In the genomic region with DNA sequence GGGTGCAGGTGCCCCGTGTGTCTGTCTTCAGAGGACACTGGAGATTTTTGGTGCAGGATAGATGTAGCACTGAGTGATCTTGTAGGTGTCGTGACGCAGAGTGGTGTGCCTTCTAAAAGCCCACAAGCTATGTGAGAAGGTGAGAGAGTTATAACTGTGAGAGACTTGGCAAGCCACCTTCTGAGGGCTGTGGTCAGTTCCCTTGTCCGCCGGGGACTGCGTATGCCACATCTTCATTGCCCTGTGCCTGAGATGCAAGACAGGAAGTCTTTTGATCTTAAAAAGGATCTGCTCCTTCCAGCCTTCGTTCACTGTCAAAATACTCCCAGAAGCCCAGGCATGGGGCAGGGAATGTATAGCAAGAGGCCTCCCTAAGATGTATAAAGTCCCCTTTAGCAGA, we compare ENCODE assay signal across 18 mouse cellular contexts. TPM values are rescaled to one million over a fixed set of nuclear protein-coding genes. Genes with fewer than 3 reads are reported as not detected.
DNase-seq lines count a peak whose midpoint lies in the region; ATAC-seq and TF ChIP-seq lines count a peak whose summit lies in the region.
"Had no signal": no experiment of that assay in that cellular context is flagged by ENCODE, and none has a peak within 500 bp of the region (broad histone marks: within the 10 kb centered on the region; RNA-seq: fewer than 3 reads in every experiment).

No protein-coding gene starts in this region.

- no peak overlapping the region for H3K4me3 ChIP-seq in kidney, embryonic 15.5 days (replicated peaks)
- no peak overlapping the region for H3K4me3 ChIP-seq in spleen, adult 2 months (ENCODE audit: extremely low read depth, insufficient read depth, insufficient read length)
- H3K4me3 ChIP-seq in bone marrow macrophage, adult 2 months (ENCODE audit: insufficient read depth, low read length) = peak overlapping the region; percentile 12; the same call in 1 of the 2 replicates
- no peak overlapping the region for H3K4me3 ChIP-seq in gastrocnemius, adult 2 months
- H3K4me3 ChIP-seq: embryonic facial prominence, embryonic 10.5 days; forebrain, embryonic 13.5 days; hindbrain, embryonic 13.5 days had no signal

- H3K27ac ChIP-seq in kidney, embryonic 15.5 days = peak overlapping the region; percentile 24
- peak overlapping the region; percentile 32 for H3K27ac ChIP-seq in spleen, adult 2 months (ENCODE audit: insufficient read depth, low read length)
- peak overlapping the region; percentile 34 for H3K27ac ChIP-seq in bone marrow macrophage, adult 2 months (ENCODE audit: insufficient read depth, low read depth, low read length)
- no peak overlapping the region for H3K27ac ChIP-seq in gastrocnemius, adult 2 months
- H3K27ac ChIP-seq: embryonic facial prominence, embryonic 10.5 days; forebrain, embryonic 13.5 days; hindbrain, embryonic 13.5 days had no signal

- no peaks in the 10 kb centered on the region for H3K27me3 ChIP-seq in kidney, embryonic 15.5 days
- no peaks in the 10 kb centered on the region for H3K27me3 ChIP-seq in spleen, adult 2 months (ENCODE audit: control insufficient read depth, insufficient read depth, low read length)
- H3K27me3 ChIP-seq: forebrain, embryonic 13.5 days; hindbrain, embryonic 13.5 days had no signal

- TF ChIP-seq POLR2A in spleen, adult 2 months (IDR thresholded peaks at IDR 0.05; ENCODE audit: low read depth, low read length) = no peak
- no peak for TF ChIP-seq POLR2A in bone marrow macrophage, adult 2 months (IDR thresholded peaks at IDR 0.05; ENCODE audit: borderline replicate concordance, low read depth, low read length)

- no peak for DNase-seq in kidney, adult 11 months
- DNase-seq in spleen, adult 2 months (ENCODE audit: low read depth in 1 of 2, low spot score in 2 of 2) = no peak
- no peak for DNase-seq in spleen, postnatal 36 days (ENCODE audit: low spot score in 2 of 2)
- DNase-seq in natural killer cell, adult 2 months (ENCODE audit: low spot score in 2 of 2) = peak; percentile 31 to 58
- DNase-seq in gastrocnemius, adult 2 months = no peak
- DNase-seq: adrenal gland, adult 2 months; adrenal gland, postnatal 25 days; cerebellum, adult 2 months; cerebellum, postnatal 10 days; gastrocnemius, postnatal 36 days; heart, adult 11 months; heart, postnatal 10 days had no signal

- intact Hi-C loops in gastrocnemius, adult 2 months (cut with DNase I) = no loop called here

- no peaks in the 10 kb centered on the region for H3K9me3 ChIP-seq in kidney, embryonic 15.5 days (replicated peaks)
- H3K9me3 ChIP-seq: hindbrain, embryonic 13.5 days had no signal

- no peak overlapping the region for H3K9ac ChIP-seq in kidney, embryonic 15.5 days
- H3K9ac ChIP-seq: forebrain, embryonic 13.5 days; hindbrain, embryonic 13.5 days had no signal

- no peak overlapping the region for H3K4me2 ChIP-seq in kidney, embryonic 15.5 days
- H3K4me2 ChIP-seq: forebrain, embryonic 13.5 days; hindbrain, embryonic 13.5 days had no signal

- WGBS in kidney, embryonic 15.5 days = 61% methylated on average over 7 of the region's 7 CpGs
- 24% methylated on average over 7 of the region's 7 CpGs for WGBS in spleen, adult 2 months

- H3K36me3 ChIP-seq in kidney, embryonic 15.5 days = no peaks in the 10 kb centered on the region
- H3K36me3 ChIP-seq in spleen, adult 2 months (ENCODE audit: control insufficient read depth, insufficient read depth, low read length) = no peaks in the 10 kb centered on the region

- TF ChIP-seq CTCF in spleen, adult 2 months (IDR thresholded peaks at IDR 0.05; ENCODE audit: extremely low read depth, insufficient read depth, insufficient read length, insufficient replicate concordance) = no peak
- TF ChIP-seq CTCF in bone marrow macrophage, adult 2 months (IDR thresholded peaks at IDR 0.05; ENCODE audit: low read depth, low read length) = no peak
- no peak for TF ChIP-seq CTCF in gastrocnemius, adult 2 months (IDR thresholded peaks at IDR 0.05)

- H3K4me1 ChIP-seq in kidney, embryonic 15.5 days = peaks cover 64% of the 10 kb centered on the region
- peaks cover 3% of the 10 kb centered on the region; the same call in 1 of the 2 replicates for H3K4me1 ChIP-seq in spleen, adult 2 months (ENCODE audit: control insufficient read depth, insufficient read depth, insufficient read length)
- peaks cover 19% of the 10 kb centered on the region for H3K4me1 ChIP-seq in bone marrow macrophage, adult 2 months (ENCODE audit: control insufficient read depth, insufficient read depth, low read length)
- H3K4me1 ChIP-seq: forebrain, embryonic 13.5 days had no signal

- no peak for ATAC-seq in kidney, embryonic 15.5 days (replicated peaks; ENCODE audit: low FRiP score)
- ATAC-seq: forebrain, embryonic 13.5 days had no signal

RNA-seq across cellular contexts. Expression of a gene that starts 10.4 kb away (rescaled TPM):
- 4.7 and 5.0 TPM in 2 replicates for polyA plus RNA-seq in kidney, embryonic 15.5 days (2015; fragmentation: Nextera tagmentation; extraction: Ambion mirVana)
- 0.88 and 1.1 TPM in 2 replicates for polyA plus RNA-seq in spleen, adult 2 months (2012; rRNA removed)
- polyA plus RNA-seq in bone marrow macrophage, adult 2 months (2012; ENCODE audit: insufficient read depth, insufficient read length, missing spikeins) = not detected in 2 replicates
- total RNA-seq in gastrocnemius, adult 2 months (2021) = not detected

RNA-seq across cellular contexts. Expression of a gene that starts 24.5 kb away (rescaled TPM):
- polyA plus RNA-seq in kidney, embryonic 15.5 days (2015; fragmentation: Nextera tagmentation; extraction: Ambion mirVana) = 38.2 and 45.2 TPM in 2 replicates
- 55.7 and 76.1 TPM in 2 replicates for polyA plus RNA-seq in spleen, adult 2 months (2012; rRNA removed)
- 13.6 and 16.5 TPM in 2 replicates for polyA plus RNA-seq in bone marrow macrophage, adult 2 months (2012; ENCODE audit: insufficient read depth, insufficient read length, missing spikeins)
- total RNA-seq in gastrocnemius, adult 2 months (2021) = not detected
- total RNA-seq: gastrocnemius, adult 8-10 months had no signal

RNA-seq across cellular contexts. Expression of a gene that starts 30.6 kb away (rescaled TPM):
- 157 and 175 TPM in 2 replicates for polyA plus RNA-seq in kidney, embryonic 15.5 days (2015; fragmentation: Nextera tagmentation; extraction: Ambion mirVana)
- polyA plus RNA-seq in spleen, adult 2 months (2012; rRNA removed) = 137 and 149 TPM in 2 replicates
- 218 and 244 TPM in 2 replicates for polyA plus RNA-seq in bone marrow macrophage, adult 2 months (2012; ENCODE audit: insufficient read depth, insufficient read length, missing spikeins)
- total RNA-seq in gastrocnemius, adult 2 months (2021) = 100 to 1,000 TPM; 134 to 140 TPM

Comparison
In these comparisons a context has a peak if more than half of its experiments do, and no peak if none do; other contexts are left out.
1. DNase-seq: peak in natural killer cell, adult 2 months (2 of 2); none in kidney, adult 11 months (single experiment), spleen, adult 2 months (0 of 2), spleen, postnatal 36 days (0 of 2) and gastrocnemius, adult 2 months (single experiment).